In the genomic region with DNA sequence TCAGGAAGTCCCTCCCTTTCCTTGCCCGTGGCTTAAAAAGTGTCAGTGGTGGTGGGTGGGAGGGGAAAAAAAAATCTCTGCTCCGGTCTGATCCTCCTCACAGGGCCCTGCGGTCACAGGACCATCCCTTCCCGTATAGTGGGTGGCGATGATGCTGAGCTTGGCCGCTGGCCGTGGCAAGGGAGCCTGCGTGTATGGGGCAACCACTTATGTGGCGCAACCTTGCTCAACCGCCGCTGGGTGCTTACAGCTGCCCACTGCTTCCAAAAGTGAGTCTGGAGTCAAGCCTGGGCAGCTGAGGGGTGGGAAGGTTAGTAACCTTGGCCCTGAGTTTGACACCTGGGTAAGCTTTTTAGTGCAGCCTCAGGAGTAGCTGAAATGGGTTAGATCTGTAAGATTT, we compare ENCODE assay signal across 35 mouse cellular contexts. TPM values are rescaled to one million over a fixed set of nuclear protein-coding genes. Genes with fewer than 3 reads are reported as not detected.
DNase-seq lines count a peak whose midpoint lies in the region; ATAC-seq and TF ChIP-seq lines count a peak whose summit lies in the region.
"Had no signal": no experiment of that assay in that cellular context is flagged by ENCODE, and none has a peak within 500 bp of the region (broad histone marks: within the 10 kb centered on the region; RNA-seq: fewer than 3 reads in every experiment).

No protein-coding gene starts in this region.

- no peak overlapping the region for H3K27ac ChIP-seq in liver, postnatal 0 days (ENCODE audit: low read depth)
- H3K27ac ChIP-seq in liver, embryonic 11.5 days (ENCODE audit: low read depth, low read length) = no peak overlapping the region
- H3K27ac ChIP-seq: embryonic facial prominence, embryonic 10.5 days; forebrain, embryonic 10.5 days; hindbrain, embryonic 15.5 days; intestine, embryonic 15.5 days; liver, embryonic 13.5 days; midbrain, embryonic 10.5 days; stomach, postnatal 0 days had no signal

- ATAC-seq in liver, postnatal 0 days = no peak
- no peak for ATAC-seq in liver, embryonic 11.5 days (replicated peaks; ENCODE audit: low FRiP score)
- ATAC-seq in megakaryocyte, adult 5-6 weeks (ENCODE audit: poor library complexity, severe bottlenecking) = peak; percentile 99
- ATAC-seq: CD4-positive, CD25-positive, alpha-beta regulatory T cell, adult 4 months; forebrain, postnatal 0 days; intestine, embryonic 15.5 days had no signal

- H3K4me3 ChIP-seq in liver, postnatal 0 days (ENCODE audit: low read depth, low read length) = no peak overlapping the region
- no peak overlapping the region for H3K4me3 ChIP-seq in liver, embryonic 11.5 days (ENCODE audit: low read depth, low read length)
- H3K4me3 ChIP-seq: embryonic facial prominence, embryonic 10.5 days; forebrain, embryonic 10.5 days; hindbrain, embryonic 15.5 days; intestine, embryonic 15.5 days; liver, embryonic 13.5 days; midbrain, embryonic 10.5 days had no signal

- no peak overlapping the region for H3K4me2 ChIP-seq in liver, postnatal 0 days (ENCODE audit: low read depth, low read length)
- H3K4me2 ChIP-seq in liver, embryonic 11.5 days = no peak overlapping the region
- H3K4me2 ChIP-seq: heart, embryonic 11.5 days; hindbrain, embryonic 15.5 days; intestine, embryonic 15.5 days; liver, embryonic 13.5 days had no signal

- no peak overlapping the region for H3K9ac ChIP-seq in liver, postnatal 0 days (replicated peaks)
- H3K9ac ChIP-seq in liver, embryonic 11.5 days (ENCODE audit: low read depth, low read length) = no peak overlapping the region
- H3K9ac ChIP-seq: forebrain, postnatal 0 days; hindbrain, embryonic 15.5 days; intestine, embryonic 15.5 days; liver, embryonic 13.5 days had no signal

- no peak for TF ChIP-seq CTCF in liver, postnatal 0 days (IDR thresholded peaks at IDR 0.05; ENCODE audit: low read depth)

- no peaks in the 10 kb centered on the region for H3K9me3 ChIP-seq in liver, postnatal 0 days (ENCODE audit: low read length)
- H3K9me3 ChIP-seq in liver, embryonic 11.5 days (ENCODE audit: control insufficient read depth, low read length) = no peaks in the 10 kb centered on the region
- H3K9me3 ChIP-seq: embryonic facial prominence, embryonic 10.5 days; forebrain, embryonic 10.5 days; hindbrain, embryonic 15.5 days; intestine, embryonic 15.5 days; liver, embryonic 13.5 days; midbrain, embryonic 10.5 days had no signal

- H3K27me3 ChIP-seq in liver, postnatal 0 days (ENCODE audit: insufficient read depth, low read length) = no peaks in the 10 kb centered on the region
- no peaks in the 10 kb centered on the region for H3K27me3 ChIP-seq in liver, embryonic 11.5 days (replicated peaks; ENCODE audit: control insufficient read depth, insufficient read depth, low read length)
- H3K27me3 ChIP-seq: hindbrain, embryonic 15.5 days; intestine, embryonic 15.5 days; liver, embryonic 13.5 days had no signal

- H3K4me1 ChIP-seq in liver, postnatal 0 days (ENCODE audit: insufficient read depth) = no peaks in the 10 kb centered on the region
- H3K4me1 ChIP-seq in liver, embryonic 11.5 days (replicated peaks; ENCODE audit: control insufficient read depth, insufficient read depth, low read length) = no peaks in the 10 kb centered on the region
- H3K4me1 ChIP-seq: forebrain, embryonic 10.5 days; hindbrain, embryonic 15.5 days; intestine, embryonic 15.5 days; liver, embryonic 13.5 days; midbrain, embryonic 10.5 days had no signal

- peak; percentile 57 for DNase-seq in adrenal gland, postnatal 10 days
- no peak for DNase-seq in adrenal gland, adult 18-20 months (ENCODE audit: low spot score in 2 of 2)
- peak; percentile 49 for DNase-seq in liver, postnatal 0 days
- no peak for DNase-seq in liver, embryonic 11.5 days (ENCODE audit: low spot score)
- peak; percentile 45 for DNase-seq in 416B (ENCODE audit: low read depth)
- DNase-seq in right cerebral cortex, postnatal 25 days = no peak
- DNase-seq in heart, adult 18-20 months = no peak
- DNase-seq: cerebellum, adult 11 months; cerebellum, adult 9-11 months; forebrain, postnatal 0 days; gastrocnemius, postnatal 25 days; kidney, adult 8-10 months; kidney, postnatal 10 days; liver, embryonic 13.5 days had no signal

- WGBS in liver, postnatal 0 days (ENCODE audit: insufficient replicate concordance) = 73% methylated on average over 11 of the region's 11 CpGs
- WGBS in liver, embryonic 11.5 days = 78% methylated on average over 11 of the region's 11 CpGs

- no peak for TF ChIP-seq EP300 in liver, postnatal 0 days (IDR thresholded peaks at IDR 0.05; ENCODE audit: low read depth)

- H3K36me3 ChIP-seq in liver, postnatal 0 days (replicated peaks; ENCODE audit: insufficient read depth, low read length) = no peaks in the 10 kb centered on the region
- H3K36me3 ChIP-seq in liver, embryonic 11.5 days (ENCODE audit: control insufficient read depth, insufficient read depth, low read length) = no peaks in the 10 kb centered on the region
- H3K36me3 ChIP-seq: embryonic facial prominence, embryonic 10.5 days; forebrain, embryonic 10.5 days; hindbrain, embryonic 15.5 days; intestine, embryonic 15.5 days; liver, embryonic 13.5 days; midbrain, embryonic 10.5 days had no signal

RNA-seq across cellular contexts. Expression of a gene that starts 0.7 kb away (rescaled TPM):
- not detected for total RNA-seq in adrenal gland, postnatal 10 days (2021)
- total RNA-seq in adrenal gland, adult 18-20 months (2021) = not detected
- not detected in 2 replicates for polyA plus RNA-seq in liver, postnatal 0 days (2015; fragmentation: Nextera tagmentation; extraction: Ambion mirVana)
- polyA plus RNA-seq in liver, embryonic 11.5 days (2014; fragmentation: Nextera tagmentation; extraction: Ambion mirVana) = not detected in 2 replicates
- total RNA-seq in megakaryocyte, adult 5-6 weeks (2015) = not detected in 2 replicates
- not detected in 2 replicates for total RNA-seq in megakaryocyte, adult 5-6 weeks (2017)
- total RNA-seq in heart, adult 18-20 months (2021) = not detected
- total RNA-seq: adrenal gland, postnatal 36 days; ES-E14; forebrain, postnatal 0 days; gastrocnemius, postnatal 25 days; hematopoietic stem cell, adult 5-6 weeks; layer of hippocampus, adult 18-20 months; layer of hippocampus, postnatal 14 days; midbrain, postnatal 0 days; neutrophil, adult 5-6 weeks had no signal
- polyA plus RNA-seq: CD4-positive, CD25-positive, alpha-beta regulatory T cell, adult 4 months; cortical plate, adult 2 months; embryonic facial prominence, embryonic 10.5 days; forebrain, embryonic 10.5 days; forebrain, postnatal 0 days; heart, embryonic 11.5 days; heart, postnatal 0 days; hindbrain, embryonic 15.5 days; intestine, embryonic 15.5 days; limb, embryonic 11.5 days; liver, embryonic 13.5 days; lung, embryonic 16.5 days; midbrain, embryonic 10.5 days; midbrain, postnatal 0 days; stomach, postnatal 0 days; urinary bladder, adult 2 months had no signal

RNA-seq across cellular contexts. Expression of a gene that starts 12.2 kb away (rescaled TPM):
- not detected for total RNA-seq in adrenal gland, postnatal 10 days (2021)
- total RNA-seq in adrenal gland, adult 18-20 months (2021) = not detected
- not detected in 2 replicates for polyA plus RNA-seq in liver, postnatal 0 days (2015; fragmentation: Nextera tagmentation; extraction: Ambion mirVana)
- polyA plus RNA-seq in liver, embryonic 11.5 days (2014; fragmentation: Nextera tagmentation; extraction: Ambion mirVana) = not detected in 2 replicates
- total RNA-seq in megakaryocyte, adult 5-6 weeks (2015) = not detected in 2 replicates
- total RNA-seq in megakaryocyte, adult 5-6 weeks (2017) = not detected in 2 replicates
- not detected for total RNA-seq in heart, adult 18-20 months (2021)
- total RNA-seq: adrenal gland, postnatal 36 days; ES-E14; forebrain, postnatal 0 days; gastrocnemius, postnatal 25 days; hematopoietic stem cell, adult 5-6 weeks; layer of hippocampus, adult 18-20 months; layer of hippocampus, postnatal 14 days; midbrain, postnatal 0 days; neutrophil, adult 5-6 weeks had no signal
- polyA plus RNA-seq: CD4-positive, CD25-positive, alpha-beta regulatory T cell, adult 4 months; cortical plate, adult 2 months; embryonic facial prominence, embryonic 10.5 days; forebrain, embryonic 10.5 days; forebrain, postnatal 0 days; heart, embryonic 11.5 days; heart, postnatal 0 days; hindbrain, embryonic 15.5 days; intestine, embryonic 15.5 days; limb, embryonic 11.5 days; liver, embryonic 13.5 days; lung, embryonic 16.5 days; midbrain, embryonic 10.5 days; midbrain, postnatal 0 days; stomach, postnatal 0 days; urinary bladder, adult 2 months had no signal

RNA-seq across cellular contexts. Expression of a gene that starts 12.2 kb away (rescaled TPM):
- not detected for total RNA-seq in adrenal gland, postnatal 10 days (2021)
- not detected for total RNA-seq in adrenal gland, adult 18-20 months (2021)
- not detected in 2 replicates for polyA plus RNA-seq in liver, postnatal 0 days (2015; fragmentation: Nextera tagmentation; extraction: Ambion mirVana)
- not detected in 2 replicates for polyA plus RNA-seq in liver, embryonic 11.5 days (2014; fragmentation: Nextera tagmentation; extraction: Ambion mirVana)
- not detected in 2 replicates for total RNA-seq in megakaryocyte, adult 5-6 weeks (2015)
- total RNA-seq in megakaryocyte, adult 5-6 weeks (2017) = not detected in 2 replicates
- not detected for total RNA-seq in heart, adult 18-20 months (2021)
- total RNA-seq: adrenal gland, postnatal 36 days; ES-E14; forebrain, postnatal 0 days; gastrocnemius, postnatal 25 days; hematopoietic stem cell, adult 5-6 weeks; layer of hippocampus, adult 18-20 months; layer of hippocampus, postnatal 14 days; midbrain, postnatal 0 days; neutrophil, adult 5-6 weeks had no signal
- polyA plus RNA-seq: CD4-positive, CD25-positive, alpha-beta regulatory T cell, adult 4 months; cortical plate, adult 2 months; embryonic facial prominence, embryonic 10.5 days; forebrain, embryonic 10.5 days; forebrain, postnatal 0 days; heart, embryonic 11.5 days; heart, postnatal 0 days; hindbrain, embryonic 15.5 days; intestine, embryonic 15.5 days; limb, embryonic 11.5 days; liver, embryonic 13.5 days; lung, embryonic 16.5 days; midbrain, embryonic 10.5 days; midbrain, postnatal 0 days; stomach, postnatal 0 days; urinary bladder, adult 2 months had no signal

RNA-seq across cellular contexts. Expression of a gene that starts 24.5 kb away (rescaled TPM):
- under 1 TPM; 0.21 to 0.58 TPM for total RNA-seq in adrenal gland, postnatal 10 days (2021)
- under 1 TPM; 0.60 to 0.74 TPM for total RNA-seq in adrenal gland, adult 18-20 months (2021)
- polyA plus RNA-seq in liver, postnatal 0 days (2015; fragmentation: Nextera tagmentation; extraction: Ambion mirVana) = 0.06 and 0.25 TPM in 2 replicates
- polyA plus RNA-seq in liver, embryonic 11.5 days (2014; fragmentation: Nextera tagmentation; extraction: Ambion mirVana) = 0.84 and 1.2 TPM in 2 replicates
- total RNA-seq in megakaryocyte, adult 5-6 weeks (2015) = not detected in 2 replicates
- not detected in 2 replicates for total RNA-seq in megakaryocyte, adult 5-6 weeks (2017)
- not detected for total RNA-seq in heart, adult 18-20 months (2021)
- total RNA-seq: gastrocnemius, postnatal 25 days; hematopoietic stem cell, adult 5-6 weeks; neutrophil, adult 5-6 weeks had no signal
- polyA plus RNA-seq: heart, postnatal 0 days had no signal

RNA-seq across cellular contexts. Expression of a gene that starts 24.9 kb away (rescaled TPM):
- total RNA-seq in adrenal gland, postnatal 10 days (2021) = not detected
- not detected for total RNA-seq in adrenal gland, adult 18-20 months (2021)
- not detected in 2 replicates for polyA plus RNA-seq in liver, postnatal 0 days (2015; fragmentation: Nextera tagmentation; extraction: Ambion mirVana)
- not detected in 2 replicates for polyA plus RNA-seq in liver, embryonic 11.5 days (2014; fragmentation: Nextera tagmentation; extraction: Ambion mirVana)
- total RNA-seq in megakaryocyte, adult 5-6 weeks (2015) = not detected in 2 replicates
- total RNA-seq in megakaryocyte, adult 5-6 weeks (2017) = not detected in 2 replicates
- not detected for total RNA-seq in heart, adult 18-20 months (2021)
- total RNA-seq: adrenal gland, postnatal 36 days; gastrocnemius, postnatal 25 days; hematopoietic stem cell, adult 5-6 weeks; layer of hippocampus, adult 18-20 months; midbrain, postnatal 0 days had no signal
- polyA plus RNA-seq: CD4-positive, CD25-positive, alpha-beta regulatory T cell, adult 4 months; cortical plate, adult 2 months; forebrain, embryonic 10.5 days; heart, embryonic 11.5 days; heart, postnatal 0 days; hindbrain, embryonic 15.5 days; limb, embryonic 11.5 days; liver, embryonic 13.5 days; lung, embryonic 16.5 days; midbrain, embryonic 10.5 days had no signal

Comparison
In these comparisons a context has a peak if more than half of its experiments do, and no peak if none do; other contexts are left out.
1. DNase-seq: peak in adrenal gland, postnatal 10 days (single experiment), liver, postnatal 0 days (single experiment) and 416B (single experiment); none in adrenal gland, adult 18-20 months (0 of 2), liver, embryonic 11.5 days (single experiment), right cerebral cortex, postnatal 25 days (single experiment) and heart, adult 18-20 months (0 of 2).